Comparison of ENCODE assay signal across 26 mouse cellular contexts in genomic region chr15:78761112-78761511, GRCm38 (mm10). TPM values are rescaled to one million over a fixed set of nuclear protein-coding genes. Genes with fewer than 3 reads are reported as not detected.
"Had no signal": no experiment of that assay in that cellular context is flagged by ENCODE, and none has a peak within 500 bp of the region (broad histone marks: within the 10 kb centered on the region; RNA-seq: fewer than 3 reads in every experiment).

No protein-coding gene starts in this region.

- H3K4me2 ChIP-seq: kidney, embryonic 15.5 days; limb, embryonic 13.5 days; liver, embryonic 12.5 days; liver, embryonic 15.5 days; lung, embryonic 15.5 days; neural tube, embryonic 12.5 days; neural tube, embryonic 15.5 days had no signal

- H3K27me3 ChIP-seq: kidney, embryonic 15.5 days; liver, embryonic 12.5 days; liver, embryonic 15.5 days; lung, embryonic 15.5 days; megakaryocyte, embryonic 14.5 days; neural tube, embryonic 12.5 days; neural tube, embryonic 15.5 days had no signal

- H3K9ac ChIP-seq: kidney, embryonic 15.5 days; limb, embryonic 13.5 days; liver, embryonic 12.5 days; liver, embryonic 15.5 days; lung, embryonic 15.5 days; neural tube, embryonic 12.5 days; neural tube, embryonic 15.5 days had no signal

- H3K4me3 ChIP-seq: kidney, embryonic 15.5 days; limb, embryonic 10.5 days; limb, embryonic 13.5 days; liver, embryonic 12.5 days; liver, embryonic 15.5 days; lung, embryonic 15.5 days; megakaryocyte, embryonic 14.5 days; midbrain, embryonic 10.5 days; neural tube, embryonic 12.5 days; neural tube, embryonic 15.5 days had no signal

- H3K27ac ChIP-seq: kidney, embryonic 15.5 days; limb, embryonic 10.5 days; limb, embryonic 13.5 days; liver, embryonic 12.5 days; liver, embryonic 15.5 days; lung, embryonic 15.5 days; neural tube, embryonic 12.5 days; neural tube, embryonic 15.5 days; stomach, postnatal 0 days had no signal

- ATAC-seq: liver, embryonic 12.5 days had no signal

- H3K9me3 ChIP-seq: kidney, embryonic 15.5 days; limb, embryonic 10.5 days; limb, embryonic 13.5 days; liver, embryonic 12.5 days; liver, embryonic 15.5 days; lung, embryonic 15.5 days; megakaryocyte, embryonic 14.5 days; midbrain, embryonic 10.5 days; neural tube, embryonic 12.5 days; neural tube, embryonic 15.5 days had no signal

- H3K36me3 ChIP-seq: kidney, embryonic 15.5 days; limb, embryonic 10.5 days; limb, embryonic 13.5 days; liver, embryonic 12.5 days; lung, embryonic 15.5 days; neural tube, embryonic 15.5 days had no signal

- H3K4me1 ChIP-seq: limb, embryonic 13.5 days; liver, embryonic 12.5 days; liver, embryonic 15.5 days; lung, embryonic 15.5 days; megakaryocyte, embryonic 14.5 days had no signal

- DNase-seq: kidney, adult 8-10 months; kidney, postnatal 10 days; kidney, postnatal 36 days; layer of hippocampus, postnatal 36 days; liver; lung, adult 18-20 months; lung, postnatal 10 days; lung, postnatal 36 days; midbrain, embryonic 14.5 days; right cerebral cortex, adult 18-20 months; right cerebral cortex, postnatal 14 days; right cerebral cortex, postnatal 4 days; thymus, adult 18-20 months; thymus, postnatal 36 days had no signal

RNA-seq across cellular contexts. Expression of gene Elfn2, which starts 42.5 kb away (rescaled TPM):
- polyA plus RNA-seq: kidney, embryonic 15.5 days; limb, embryonic 10.5 days; liver, embryonic 12.5 days; liver, embryonic 15.5 days; stomach, embryonic 14.5 days had no signal
